Mouse (Mus musculus): Measurements from ENCODE around the gene Babam2. TPM values are rescaled to one million over a fixed set of nuclear protein-coding genes. Genes with fewer than 3 reads are reported as not detected.

Babam2 gene
- polyA plus RNA-seq, 3 experiments from 2014 or later: 83.9 to 117 (median 107) TPM

Other genes starting within 250 kb of the Babam2 start
- gene Zfp512, start 245.3 kb upstream of the Babam2 start, polyA plus RNA-seq (2017; shearing (Covaris generic)): 10 to 100 TPM; 24.3 to 48.9 (median 45.0) TPM
- gene 4930548H24Rik, start 211.9 kb upstream of the Babam2 start, polyA plus RNA-seq (2017; shearing (Covaris generic)): under 1 TPM in 1 of 3 experiments, not detected in 2; 0.28 TPM
- gene Gpn1, start 202.9 kb upstream of the Babam2 start, polyA plus RNA-seq (2017; shearing (Covaris generic)): 10 to 100 TPM; 47.7 to 62.6 (median 49.7) TPM
- 10 to 100 TPM; 27.4 to 28.4 (median 28.0) TPM for gene Slc4a1ap, start 170.7 kb upstream of the Babam2 start, polyA plus RNA-seq (2017; shearing (Covaris generic))
- 10 to 100 TPM; 17.1 to 23.1 (median 18.4) TPM for gene Supt7l, start 169.9 kb upstream of the Babam2 start, polyA plus RNA-seq (2017; shearing (Covaris generic))
- 100 to 1,000 TPM; 243 to 476 (median 332) TPM for gene Mrpl33, start 100.7 kb upstream of the Babam2 start, polyA plus RNA-seq (2017; shearing (Covaris generic))
- 10 to 100 TPM in 2 of 3 experiments, 1 to 10 TPM in 1; 7.6 to 17.4 (median 13.0) TPM for gene Rbks, start 57 bp upstream of the Babam2 start, polyA plus RNA-seq (2017; shearing (Covaris generic))